Mouse (Mus musculus): ENCODE results near the gene Rnase2b.

DNA sequence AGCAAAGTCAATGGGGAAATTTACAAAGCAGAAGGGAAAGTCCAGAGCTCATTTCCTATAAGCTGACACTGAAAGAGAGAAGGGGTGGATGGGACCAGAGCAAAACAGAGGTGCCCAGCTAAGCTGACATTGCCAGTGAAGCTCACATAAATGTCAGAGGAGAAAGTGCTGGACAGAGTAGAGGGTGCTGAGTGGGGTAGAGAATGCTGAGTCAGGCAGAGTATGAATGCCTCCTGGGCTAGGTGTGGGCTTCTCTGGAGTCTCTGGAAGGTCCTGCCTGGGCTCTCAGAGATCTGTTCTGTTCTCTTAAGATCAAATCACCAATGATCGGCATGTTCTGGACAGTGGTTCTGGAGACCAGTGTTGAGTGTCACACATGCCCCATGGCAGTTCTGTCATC lies 3.4 kb downstream of the Rnase2b start:
- TF ChIP-seq CTCF (conservative IDR thresholded peaks at IDR 0.05; ENCODE audit: low read length) = no peak
- no peak for TF ChIP-seq NANOG (IDR thresholded peaks at IDR 0.05; ENCODE audit: borderline replicate concordance, low read length)
- no peak for TF ChIP-seq POU5F1 (IDR thresholded peaks at IDR 0.05; ENCODE audit: borderline replicate concordance, low read length)

Data from E14TG2a.4 (cell line).